Mouse (Mus musculus) adrenal gland, postnatal 4 days (tissue): ENCODE measurements around the gene Cox19. TPM values are rescaled to one million over a fixed set of nuclear protein-coding genes. Genes with fewer than 3 reads are reported as not detected.
"Not testable (repeated sequence)": the region's sequence is repeated elsewhere in the genome, so short reads cannot be mapped to it uniquely, and the experiment has no call there.

Experiments used
- DNase-seq, 2 experiments: peaks; one replicate each; pipeline ENCODE4 v3.0.0; 2021 to 2022; ENCODE audit warnings: low spot score in 2 of 2, mixed read lengths in 2 of 2
- total RNA-seq, 2 experiments: library from RNA; stranded (reverse); gene quantifications; 2 replicates each; pipeline ENCODE4 v1.2.3; 2021

Gene Cox19
- total RNA-seq, 2 experiments from 2014 or later = 62.9 to 65.6 TPM

- peak; percentile 60 to 78 for DNase-seq
These were observed 13.2 kb upstream of the Cox19 start for GRCm38 (mm10) chr5:139364260-139364910.

GRCm38 (mm10) chr5:139363858-139364257, 12.6 kb upstream of the Cox19 start:
- DNase-seq = no peak

- DNase-seq = no peak
These were observed 8.0 kb upstream of the Cox19 start for GRCm38 (mm10) chr5:139359244-139359643.

GRCm38 (mm10) chr5:139358653-139359052, 7.4 kb upstream of the Cox19 start:
- DNase-seq = no peak

GRCm38 (mm10) chr5:139355235-139355772, 4.1 kb upstream of the Cox19 start:
- peak; percentile 56 to 63 for DNase-seq

- DNase-seq = no peak
These were observed 2.7 kb upstream of the Cox19 start for GRCm38 (mm10) chr5:139353946-139354345.

GRCm38 (mm10) chr5:139353496-139353895, 2.3 kb upstream of the Cox19 start:
- no peak for DNase-seq

GRCm38 (mm10) chr5:139352317-139352716, 1.1 kb upstream of the Cox19 start, which contains the start of gene Cyp2w1:
TSS of gene Cyp2w1 (plus strand) at chr5:139352617.
- no peak for DNase-seq

- no peak for DNase-seq
These were observed 410 bp upstream of the Cox19 start for GRCm38 (mm10) chr5:139351628-139352027.

GRCm38 (mm10) chr5:139349713-139350112, 1.5 kb downstream of the Cox19 start:
- DNase-seq = no peak

GRCm38 (mm10) chr5:139347225-139347624, 4.0 kb downstream of the Cox19 start:
- DNase-seq = no peak

- no peak for DNase-seq
These were observed 5.9 kb downstream of the Cox19 start for GRCm38 (mm10) chr5:139345364-139345714.

GRCm38 (mm10) chr5:139344687-139345363, 6.4 kb downstream of the Cox19 start:
- peak; percentile 93 to 97 for DNase-seq

- peak; percentile 59 to 61 for DNase-seq
These were observed 7.1 kb downstream of the Cox19 start for GRCm38 (mm10) chr5:139344021-139344686.

- DNase-seq = no peak
These were observed 12.3 kb downstream of the Cox19 start for GRCm38 (mm10) chr5:139338891-139339290.

- DNase-seq = no peak
These were observed 12.8 kb downstream of the Cox19 start for GRCm38 (mm10) chr5:139338403-139338802.

- DNase-seq = no peak
These were observed 13.3 kb downstream of the Cox19 start for GRCm38 (mm10) chr5:139337826-139338370.

- no peak for DNase-seq
These were observed 15.6 kb downstream of the Cox19 start for GRCm38 (mm10) chr5:139335634-139336033.

- not testable (repeated sequence) for DNase-seq
These were observed 16.8 kb downstream of the Cox19 start for GRCm38 (mm10) chr5:139334394-139334793.

GRCm38 (mm10) chr5:139333301-139334013, 17.8 kb downstream of the Cox19 start:
- DNase-seq = no peak
